Mouse (Mus musculus): ENCODE measurements around the gene D330045A20Rik. TPM values are rescaled to one million over a fixed set of nuclear protein-coding genes. Genes with fewer than 3 reads are reported as not detected.
"Not testable (repeated sequence)": the region's sequence is repeated elsewhere in the genome, so short reads cannot be mapped to it uniquely, and the experiment has no call there.

D330045A20Rik gene
- polyA plus RNA-seq, 1 experiment from 2014 or later: 1.7 TPM

DNA sequence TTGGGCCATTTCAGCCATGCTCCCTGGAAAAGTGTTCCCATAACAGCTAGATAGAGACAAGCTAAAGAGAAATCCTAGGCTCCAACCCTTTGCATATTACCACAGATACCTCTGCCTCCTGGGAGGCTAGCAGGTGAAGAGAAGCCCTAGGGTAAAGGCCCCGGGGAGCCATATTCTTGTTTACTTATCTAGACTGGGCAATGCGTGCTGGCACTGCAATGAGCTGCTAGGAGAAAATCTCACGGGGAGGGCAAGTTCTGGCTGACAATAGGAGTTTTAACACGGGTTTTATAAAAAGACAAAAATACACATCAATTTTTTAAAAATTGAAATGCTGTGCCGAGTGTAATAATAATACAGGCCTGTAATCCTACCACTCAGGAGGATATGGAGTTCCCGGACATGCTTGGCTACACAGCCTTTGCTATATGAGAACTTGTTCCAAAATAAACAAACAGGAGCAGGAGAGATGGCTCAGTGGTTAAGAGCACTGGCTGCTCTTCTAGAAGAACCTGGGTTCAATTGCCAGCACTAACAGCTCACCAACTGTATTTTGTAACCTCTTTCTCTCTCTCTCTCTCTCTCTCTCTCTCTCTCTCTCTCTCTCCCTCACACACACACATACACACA is 98.6 kb downstream of the D330045A20Rik start:
- Histone ChIP-seq H3K4me2 (no peak overlapping the region), H3K9me3 (ENCODE audit: low read depth, low read length) (no peaks in the 10 kb centered on the region), H3K27me3 (ENCODE audit: insufficient read depth, low read length) (no peaks in the 10 kb centered on the region), H3K4me1 (ENCODE audit: insufficient read depth) (no peaks in the 10 kb centered on the region), H3K4me3 (ENCODE audit: low read depth, low read length) (no peak overlapping the region), H3K9ac (no peak overlapping the region), H3K27ac (ENCODE audit: low read depth) (no peak overlapping the region), H3K36me3 (ENCODE audit: insufficient read depth) (no peaks in the 10 kb centered on the region)
- no peak for ATAC-seq (ENCODE audit: insufficient read depth)
- 49% methylated on average over 6 of the region's 6 CpGs for WGBS
- no peak for DNase-seq
- no peak for TF ChIP-seq CTCF (IDR thresholded peaks at IDR 0.05; ENCODE audit: low read depth)

- Histone ChIP-seq H3K4me1 (ENCODE audit: insufficient read depth) (no peaks in the 10 kb centered on the region), H3K4me2 (no peak overlapping the region), H3K27me3 (ENCODE audit: insufficient read depth, low read length) (no peaks in the 10 kb centered on the region), H3K4me3 (ENCODE audit: low read depth, low read length) (no peak overlapping the region), H3K9me3 (ENCODE audit: low read depth, low read length) (no peaks in the 10 kb centered on the region), H3K27ac (ENCODE audit: low read depth) (no peak overlapping the region), H3K9ac (no peak overlapping the region), H3K36me3 (ENCODE audit: insufficient read depth) (no peaks in the 10 kb centered on the region)
- TF ChIP-seq CTCF (IDR thresholded peaks at IDR 0.05; ENCODE audit: low read depth): no peak
- WGBS: 44% methylated on average over 4 of the region's 4 CpGs
- ATAC-seq (ENCODE audit: insufficient read depth) (no peak), DNase-seq (no peak)
Observed at GRCm38 (mm10) chrX:139583616-139584015, 103.4 kb downstream of the D330045A20Rik start.

DNA sequence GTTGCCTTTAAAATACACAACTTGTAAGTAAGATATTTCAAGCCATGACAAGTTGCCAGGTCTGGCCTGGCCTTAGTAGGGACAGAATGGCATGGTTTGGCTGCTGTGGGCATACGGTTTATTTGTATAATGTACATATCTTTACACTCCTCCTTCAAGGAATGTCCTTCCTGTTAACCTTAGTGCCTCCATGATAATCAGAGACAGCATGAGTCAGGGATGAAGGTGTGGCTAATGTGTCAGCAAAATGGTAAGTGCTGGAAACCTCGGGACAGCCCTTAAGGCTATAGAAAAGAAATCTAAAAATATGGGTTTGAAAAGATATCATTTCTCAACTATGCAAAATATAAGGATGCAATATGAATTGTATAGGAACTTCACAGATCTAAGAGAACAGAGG is 106.5 kb downstream of the D330045A20Rik start:
- WGBS: 61% methylated on average over 2 of the region's 2 CpGs
- not testable (repeated sequence) for H3K4me3 ChIP-seq (ENCODE audit: low read depth, low read length); DNase-seq; H3K4me2 ChIP-seq; H3K9ac ChIP-seq; H3K36me3 ChIP-seq (ENCODE audit: insufficient read depth); H3K4me1 ChIP-seq (ENCODE audit: insufficient read depth); H3K27me3 ChIP-seq (ENCODE audit: insufficient read depth, low read length); H3K9me3 ChIP-seq (ENCODE audit: low read depth, low read length); H3K27ac ChIP-seq (ENCODE audit: low read depth); ATAC-seq (ENCODE audit: insufficient read depth)

DNA sequence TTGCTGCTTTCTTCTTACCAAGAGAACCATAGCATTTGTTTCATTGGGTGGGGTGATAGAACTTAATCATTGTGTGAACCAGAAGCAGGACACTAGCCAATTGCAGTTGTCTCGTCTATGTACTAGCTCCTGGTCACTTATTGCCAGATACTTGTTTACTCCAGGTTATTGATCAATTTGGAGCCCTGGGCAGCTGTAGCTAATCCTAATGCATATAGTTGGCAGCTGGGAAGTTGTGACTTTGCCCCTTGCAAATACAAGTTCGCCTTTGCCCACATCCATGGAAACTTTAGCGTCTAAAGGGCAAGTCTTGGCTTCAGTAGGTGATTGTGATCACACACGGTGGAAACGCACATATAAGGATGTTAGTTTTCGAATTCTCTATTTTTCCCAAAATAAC is 116.2 kb downstream of the D330045A20Rik start:
- no peaks in the 10 kb centered on the region for H3K36me3 ChIP-seq (ENCODE audit: insufficient read depth)
- H3K4me3 ChIP-seq (ENCODE audit: low read depth, low read length): no peak overlapping the region
- H3K4me1 ChIP-seq (ENCODE audit: insufficient read depth): no peaks in the 10 kb centered on the region
- H3K4me2 ChIP-seq: no peak overlapping the region
- 78% methylated on average over 6 of the region's 6 CpGs for WGBS
- no peak overlapping the region for H3K9ac ChIP-seq
- ATAC-seq (ENCODE audit: insufficient read depth): no peak
- no peak overlapping the region for H3K27ac ChIP-seq (ENCODE audit: low read depth)
- no peaks in the 10 kb centered on the region for H3K27me3 ChIP-seq (ENCODE audit: insufficient read depth, low read length)
- H3K9me3 ChIP-seq (ENCODE audit: low read depth, low read length): no peaks in the 10 kb centered on the region
- DNase-seq: no peak
- no peak for TF ChIP-seq CTCF (IDR thresholded peaks at IDR 0.05; ENCODE audit: low read depth)

Other genes starting within 250 kb of the D330045A20Rik start
- not detected in 2 replicates for gene Trap1a, start 146.7 kb upstream of the D330045A20Rik start, polyA plus RNA-seq (2014; fragmentation: Nextera tagmentation; extraction: Ambion mirVana)
- 3.1 and 3.4 TPM in 2 replicates for gene Rnf128, start 82.9 kb downstream of the D330045A20Rik start, polyA plus RNA-seq (2014; fragmentation: Nextera tagmentation; extraction: Ambion mirVana)
- gene Tbc1d8b, start 204.6 kb downstream of the D330045A20Rik start, polyA plus RNA-seq (2014; fragmentation: Nextera tagmentation; extraction: Ambion mirVana): 1.8 and 2.0 TPM in 2 replicates
- gene Gm15013, start 234.1 kb downstream of the D330045A20Rik start, polyA plus RNA-seq (2014; fragmentation: Nextera tagmentation; extraction: Ambion mirVana): 0.32 and 0.42 TPM in 2 replicates

Data from lung, embryonic 14.5 days (tissue).